Mouse (Mus musculus): ENCODE measurements around the gene Scrn2.

Gene Scrn2

GRCm38 (mm10) chr11:97050216-97050943, 20.6 kb downstream of the Scrn2 start, which contains the start of gene Osbpl7:
Gene Osbpl7 (plus strand): TSS chr11:97050628.
- DNase-seq (ENCODE audit: low spot score in 2 of 2): peak; percentile 77 to 86

- no peak for DNase-seq (ENCODE audit: low spot score in 2 of 2)
Measured at GRCm38 (mm10) chr11:97050944-97051586, 21.3 kb downstream of the Scrn2 start.

- no peak for DNase-seq (ENCODE audit: low spot score in 2 of 2)
Measured at GRCm38 (mm10) chr11:97052219-97052646, 22.5 kb downstream of the Scrn2 start.

GRCm38 (mm10) chr11:97063274-97063920, 33.7 kb downstream of the Scrn2 start:
- DNase-seq (ENCODE audit: low spot score in 2 of 2): no peak

GRCm38 (mm10) chr11:97063921-97064295, 34.2 kb downstream of the Scrn2 start:
- no peak for DNase-seq (ENCODE audit: low spot score in 2 of 2)

GRCm38 (mm10) chr11:97065538-97066295, 36.0 kb downstream of the Scrn2 start:
- no peak for DNase-seq (ENCODE audit: low spot score in 2 of 2)

- DNase-seq (ENCODE audit: low spot score in 2 of 2): no peak
Measured at GRCm38 (mm10) chr11:97066656-97067360, 37.1 kb downstream of the Scrn2 start.

GRCm38 (mm10) chr11:97069333-97069732, 39.6 kb downstream of the Scrn2 start:
- DNase-seq (ENCODE audit: low spot score in 2 of 2): no peak

- no peak for DNase-seq (ENCODE audit: low spot score in 2 of 2)
Measured at GRCm38 (mm10) chr11:97069770-97070169, 40.0 kb downstream of the Scrn2 start.

GRCm38 (mm10) chr11:97071129-97071528, 41.4 kb downstream of the Scrn2 start:
- no peak for DNase-seq (ENCODE audit: low spot score in 2 of 2)

GRCm38 (mm10) chr11:97072533-97072932, 42.8 kb downstream of the Scrn2 start:
- peak in 1 of 2 experiments; percentile 27 for DNase-seq (ENCODE audit: low spot score in 2 of 2)

GRCm38 (mm10) chr11:97074235-97074634, 44.5 kb downstream of the Scrn2 start:
- no peak for DNase-seq (ENCODE audit: low spot score in 2 of 2)

GRCm38 (mm10) chr11:97078751-97079150, 49.0 kb downstream of the Scrn2 start:
- no peak for DNase-seq (ENCODE audit: low spot score in 2 of 2)

- DNase-seq (ENCODE audit: low spot score in 2 of 2): no peak
Measured at GRCm38 (mm10) chr11:97080291-97080690, 50.6 kb downstream of the Scrn2 start.

- peak in 1 of 2 experiments; percentile 34 for DNase-seq (ENCODE audit: low spot score in 2 of 2)
Measured at GRCm38 (mm10) chr11:97082977-97083376, 53.2 kb downstream of the Scrn2 start.
